Mouse (Mus musculus): ENCODE measurements at regions not wholly inside any gene's neighbourhood (a gene's known extent, or its start where the extent isn't known, plus 50 kb on each side); places are given as distances from the start of the nearest gene placed in this dataset.
A peak's percentile ranks its signal among the peaks of the same experiment; 100 is the strongest.

- H3K4me2 ChIP-seq (replicated peaks; ENCODE audit: low read depth, low read length) = no peak overlapping the region
- peaks cover 32% of the 10 kb centered on the region for H3K27me3 ChIP-seq (ENCODE audit: insufficient read depth, low read length)
- WGBS = 95% methylated on average over 4 of the region's 4 CpGs
- no peak overlapping the region for H3K9ac ChIP-seq (replicated peaks; ENCODE audit: low read length)
- no peaks in the 10 kb centered on the region for H3K4me1 ChIP-seq (ENCODE audit: insufficient read depth, low read length)
- H3K9me3 ChIP-seq (ENCODE audit: low read length) = 0 out of 2 replicates have a peak, but pooled peaks cover 6% of the 10 kb centered on the region
- no peak for ATAC-seq (ENCODE audit: low FRiP score, low TSS enrichment)
- no peak overlapping the region for H3K4me3 ChIP-seq (ENCODE audit: low read length)
- no peaks in the 10 kb centered on the region for H3K36me3 ChIP-seq (ENCODE audit: insufficient read depth, low read length)
- no peak overlapping the region for H3K27ac ChIP-seq (ENCODE audit: low read length)
Observed at GRCm38 (mm10) chr13:55969473-55969872, 133.5 kb upstream of the Pitx1 start.

DNA sequence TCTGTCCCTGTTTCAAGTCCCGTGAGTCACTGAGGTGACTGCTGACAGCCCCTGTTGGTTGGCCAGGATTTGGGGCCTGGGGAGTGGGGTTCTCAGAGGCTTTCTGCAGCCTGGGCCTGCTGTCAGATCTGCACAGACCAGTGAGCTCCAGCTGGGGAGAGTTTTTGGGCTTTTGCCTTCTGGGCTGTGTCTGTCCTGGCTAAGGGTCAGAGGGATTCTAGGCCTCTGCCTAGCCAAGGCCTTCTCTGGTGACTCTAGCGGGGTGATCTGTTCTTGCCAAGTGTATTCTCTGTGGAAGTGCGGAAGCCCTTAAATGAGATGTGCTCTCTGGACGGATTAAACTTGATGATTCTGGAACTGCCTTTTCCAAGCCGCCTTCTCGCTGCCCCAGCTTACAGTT, 131.2 kb upstream of the Pitx1 start:
- H3K4me2 ChIP-seq (replicated peaks; ENCODE audit: low read depth, low read length) = no peak overlapping the region
- peaks cover 46% of the 10 kb centered on the region for H3K27me3 ChIP-seq (ENCODE audit: insufficient read depth, low read length)
- no peak overlapping the region for H3K27ac ChIP-seq (ENCODE audit: low read length)
- ATAC-seq (ENCODE audit: low FRiP score, low TSS enrichment) = no peak
- 0 out of 2 replicates have a peak, but pooled peaks cover 6% of the 10 kb centered on the region for H3K9me3 ChIP-seq (ENCODE audit: low read length)
- WGBS = 95% methylated on average over 6 of the region's 6 CpGs
- H3K36me3 ChIP-seq (ENCODE audit: insufficient read depth, low read length) = no peaks in the 10 kb centered on the region
- H3K4me3 ChIP-seq (ENCODE audit: low read length) = no peak overlapping the region
- H3K9ac ChIP-seq (replicated peaks; ENCODE audit: low read length) = no peak overlapping the region
- peaks cover 9% of the 10 kb centered on the region for H3K4me1 ChIP-seq (ENCODE audit: insufficient read depth, low read length)

GRCm38 (mm10) chr13:55963005-55963620, 127.1 kb upstream of the Pitx1 start:
- WGBS = 2% methylated on average over 22 of the region's 22 CpGs

GRCm38 (mm10) chr13:55962254-55962866, 126.4 kb upstream of the Pitx1 start:
- Histone ChIP-seq H3K27ac (ENCODE audit: low read length) (no peak overlapping the region), H3K27me3 (ENCODE audit: insufficient read depth, low read length) (peaks cover 68% of the 10 kb centered on the region), H3K9me3 (ENCODE audit: low read length) (no peaks in the 10 kb centered on the region), H3K4me2 (replicated peaks; ENCODE audit: low read depth, low read length) (peak overlapping the region; percentile 53), H3K4me3 (ENCODE audit: low read length) (peak overlapping the region; percentile 33; the same call in 1 of the 2 replicates), H3K9ac (replicated peaks; ENCODE audit: low read length) (no peak overlapping the region), H3K4me1 (ENCODE audit: insufficient read depth, low read length) (peaks cover 12% of the 10 kb centered on the region), H3K36me3 (ENCODE audit: insufficient read depth, low read length) (no peaks in the 10 kb centered on the region)
- WGBS = 9% methylated on average over 18 of the region's 18 CpGs
- no peak for ATAC-seq (ENCODE audit: low FRiP score, low TSS enrichment)

More at GRCm38 (mm10) chr13:55963005-55963620, 127.1 kb upstream of the Pitx1 start:
- Histone ChIP-seq H3K27ac (ENCODE audit: low read length) (no peak overlapping the region), H3K9ac (replicated peaks; ENCODE audit: low read length) (no peak overlapping the region), H3K4me2 (replicated peaks; ENCODE audit: low read depth, low read length) (peak overlapping the region; percentile 53), H3K4me1 (ENCODE audit: insufficient read depth, low read length) (peaks cover 12% of the 10 kb centered on the region), H3K27me3 (ENCODE audit: insufficient read depth, low read length) (peaks cover 67% of the 10 kb centered on the region), H3K36me3 (ENCODE audit: insufficient read depth, low read length) (no peaks in the 10 kb centered on the region), H3K4me3 (ENCODE audit: low read length) (peak overlapping the region; percentile 33), H3K9me3 (ENCODE audit: low read length) (no peaks in the 10 kb centered on the region)
- ATAC-seq (ENCODE audit: low FRiP score, low TSS enrichment) = peak; percentile 75

DNA sequence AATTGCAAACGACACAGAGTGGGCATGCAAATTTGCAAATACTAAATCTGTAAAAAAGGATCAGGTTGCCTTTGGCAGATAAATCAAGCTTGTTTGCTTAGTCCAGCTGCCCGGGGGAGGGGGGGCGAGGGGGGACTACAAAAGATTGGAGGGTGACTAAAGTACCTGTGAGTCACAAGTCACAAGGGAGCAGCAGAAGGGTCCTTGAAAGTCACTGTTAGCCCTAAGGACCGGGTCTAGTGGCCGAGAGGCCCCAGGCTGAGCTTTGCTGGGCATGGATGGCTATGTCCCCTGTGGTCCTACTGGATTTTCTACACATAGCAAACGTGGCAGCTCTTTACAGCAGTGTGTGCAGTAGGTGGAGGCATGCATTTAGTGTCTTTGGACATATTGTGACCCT, 118.4 kb upstream of the Pitx1 start:
- no peak overlapping the region for H3K4me2 ChIP-seq (replicated peaks; ENCODE audit: low read depth, low read length)
- ATAC-seq (ENCODE audit: low FRiP score, low TSS enrichment) = no peak

GRCm38 (mm10) chr13:55953426-55953825, 117.4 kb upstream of the Pitx1 start:
- no peaks in the 10 kb centered on the region for H3K36me3 ChIP-seq (ENCODE audit: insufficient read depth, low read length)
- no peak overlapping the region for H3K4me2 ChIP-seq (replicated peaks; ENCODE audit: low read depth, low read length)
- ATAC-seq (ENCODE audit: low FRiP score, low TSS enrichment) = no peak
- no peak overlapping the region for H3K4me3 ChIP-seq (ENCODE audit: low read length)
- 96% methylated on average over 2 of the region's 2 CpGs for WGBS
- peaks cover 21% of the 10 kb centered on the region; the same call in 1 of the 2 replicates for H3K27me3 ChIP-seq (ENCODE audit: insufficient read depth, low read length)
- H3K9me3 ChIP-seq (ENCODE audit: low read length) = no peaks in the 10 kb centered on the region; the same call in 1 of the 2 replicates
- no peak overlapping the region for H3K27ac ChIP-seq (ENCODE audit: low read length)
- H3K4me1 ChIP-seq (ENCODE audit: insufficient read depth, low read length) = no peaks in the 10 kb centered on the region
- H3K9ac ChIP-seq (replicated peaks; ENCODE audit: low read length) = no peak overlapping the region

More for the DNA sequence above, 118.4 kb upstream of the Pitx1 start:
- peaks cover 29% of the 10 kb centered on the region for H3K27me3 ChIP-seq (ENCODE audit: insufficient read depth, low read length)
- H3K4me1 ChIP-seq (ENCODE audit: insufficient read depth, low read length) = no peaks in the 10 kb centered on the region
- H3K4me3 ChIP-seq (ENCODE audit: low read length) = no peak overlapping the region
- no peak overlapping the region for H3K9ac ChIP-seq (replicated peaks; ENCODE audit: low read length)
- no peaks in the 10 kb centered on the region; the same call in 1 of the 2 replicates for H3K9me3 ChIP-seq (ENCODE audit: low read length)
- H3K36me3 ChIP-seq (ENCODE audit: insufficient read depth, low read length) = no peaks in the 10 kb centered on the region
- H3K27ac ChIP-seq (ENCODE audit: low read length) = no peak overlapping the region
- WGBS = 55% methylated on average over 6 of the region's 6 CpGs

- Histone ChIP-seq H3K9me3 (ENCODE audit: low read length) (no peaks in the 10 kb centered on the region; the same call in 1 of the 2 replicates), H3K4me3 (ENCODE audit: low read length) (no peak overlapping the region), H3K27me3 (ENCODE audit: insufficient read depth, low read length) (peaks cover 4% of the 10 kb centered on the region; the same call in 1 of the 2 replicates), H3K27ac (ENCODE audit: low read length) (no peak overlapping the region), H3K4me2 (replicated peaks; ENCODE audit: low read depth, low read length) (no peak overlapping the region), H3K36me3 (ENCODE audit: insufficient read depth, low read length) (no peaks in the 10 kb centered on the region), H3K4me1 (ENCODE audit: insufficient read depth, low read length) (no peaks in the 10 kb centered on the region), H3K9ac (replicated peaks; ENCODE audit: low read length) (no peak overlapping the region)
- ATAC-seq (ENCODE audit: low FRiP score, low TSS enrichment) = no peak
- WGBS = 84% methylated on average over 6 of the region's 6 CpGs
Observed at GRCm38 (mm10) chr13:55950773-55951172, 114.8 kb upstream of the Pitx1 start.

DNA sequence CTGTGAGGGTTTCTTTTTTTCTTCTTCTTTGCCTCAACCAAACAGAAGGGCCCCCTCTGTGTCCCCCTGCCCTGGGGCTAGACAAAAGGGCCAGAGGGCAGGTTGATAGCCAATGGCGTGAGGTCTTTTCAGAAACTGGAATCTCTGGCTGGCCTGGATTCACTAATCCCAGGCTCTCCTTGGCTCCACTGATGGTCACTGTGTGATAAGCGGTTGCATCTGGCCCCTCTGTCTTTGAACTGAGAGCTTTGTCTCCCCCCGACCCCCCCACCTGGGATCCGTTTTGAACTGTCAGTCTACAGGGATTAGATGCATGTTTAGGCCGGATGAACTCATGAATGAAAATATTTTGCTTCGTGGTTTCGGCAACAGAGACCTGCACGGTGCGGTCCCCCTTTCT, 112.6 kb upstream of the Pitx1 start:
- Histone ChIP-seq H3K4me1 (ENCODE audit: insufficient read depth, low read length) (no peaks in the 10 kb centered on the region), H3K9ac (replicated peaks; ENCODE audit: low read length) (no peak overlapping the region), H3K27ac (ENCODE audit: low read length) (no peak overlapping the region), H3K4me2 (replicated peaks; ENCODE audit: low read depth, low read length) (no peak overlapping the region), H3K36me3 (ENCODE audit: insufficient read depth, low read length) (no peaks in the 10 kb centered on the region), H3K4me3 (ENCODE audit: low read length) (no peak overlapping the region), H3K9me3 (ENCODE audit: low read length) (no peaks in the 10 kb centered on the region; the same call in 1 of the 2 replicates), H3K27me3 (ENCODE audit: insufficient read depth, low read length) (no peaks in the 10 kb centered on the region)
- 77% methylated on average over 9 of the region's 9 CpGs for WGBS
- no peak for ATAC-seq (ENCODE audit: low FRiP score, low TSS enrichment)

DNA sequence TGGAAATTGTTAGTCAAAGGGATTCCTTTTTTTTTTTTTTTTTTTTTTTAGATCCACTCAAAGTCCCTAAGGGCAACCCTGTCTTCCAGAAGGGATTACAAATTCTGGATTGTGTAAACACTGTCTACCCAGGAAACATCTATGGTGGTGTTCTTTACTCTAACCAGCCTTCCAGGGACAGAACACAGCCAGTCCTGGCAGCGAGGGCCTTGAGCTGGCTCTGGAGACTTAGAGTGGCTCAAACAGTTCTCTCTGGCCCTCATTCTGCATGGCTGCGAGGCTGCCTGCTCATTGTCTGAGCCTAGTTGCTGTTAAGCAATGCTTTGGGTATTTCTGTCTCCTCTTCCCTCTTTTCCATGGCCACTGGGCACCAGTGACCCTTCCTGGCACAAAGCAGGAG, 112.2 kb upstream of the Pitx1 start:
- Histone ChIP-seq H3K27ac (ENCODE audit: low read length) (no peak overlapping the region), H3K4me2 (replicated peaks; ENCODE audit: low read depth, low read length) (no peak overlapping the region), H3K9me3 (ENCODE audit: low read length) (no peaks in the 10 kb centered on the region; the same call in 1 of the 2 replicates), H3K27me3 (ENCODE audit: insufficient read depth, low read length) (no peaks in the 10 kb centered on the region), H3K36me3 (ENCODE audit: insufficient read depth, low read length) (no peaks in the 10 kb centered on the region), H3K4me3 (ENCODE audit: low read length) (no peak overlapping the region), H3K9ac (replicated peaks; ENCODE audit: low read length) (no peak overlapping the region), H3K4me1 (ENCODE audit: insufficient read depth, low read length) (no peaks in the 10 kb centered on the region)
- no peak for ATAC-seq (ENCODE audit: low FRiP score, low TSS enrichment)
- 77% methylated on average over 2 of the region's 2 CpGs for WGBS

DNA sequence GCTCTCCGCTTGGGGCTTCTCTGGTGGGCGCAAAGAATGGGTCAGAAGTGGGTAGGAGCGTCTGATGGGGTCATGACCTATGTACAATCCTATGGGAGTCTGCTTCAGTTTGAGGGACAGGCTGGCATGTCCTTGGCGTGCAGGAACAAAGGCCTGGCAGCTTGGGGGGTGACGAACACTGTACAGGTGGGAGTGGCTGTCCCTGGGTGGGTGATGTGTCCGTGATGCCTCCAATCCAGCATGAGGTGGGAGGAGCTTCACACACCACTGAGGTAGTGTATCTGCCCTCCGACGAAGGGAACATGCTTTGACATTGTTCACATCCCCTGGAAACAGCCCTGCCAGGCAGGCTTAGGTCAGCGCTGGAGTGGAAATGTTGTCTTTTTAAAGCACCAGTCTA, 101.4 kb upstream of the Pitx1 start:
- Histone ChIP-seq H3K9ac (replicated peaks; ENCODE audit: low read length) (no peak overlapping the region), H3K4me2 (replicated peaks; ENCODE audit: low read depth, low read length) (no peak overlapping the region), H3K27me3 (ENCODE audit: insufficient read depth, low read length) (no peaks in the 10 kb centered on the region), H3K27ac (ENCODE audit: low read length) (no peak overlapping the region), H3K4me3 (ENCODE audit: low read length) (no peak overlapping the region), H3K9me3 (ENCODE audit: low read length) (no peaks in the 10 kb centered on the region), H3K36me3 (ENCODE audit: insufficient read depth, low read length) (no peaks in the 10 kb centered on the region), H3K4me1 (ENCODE audit: insufficient read depth, low read length) (no peaks in the 10 kb centered on the region)
- WGBS = 84% methylated on average over 9 of the region's 9 CpGs
- no peak for ATAC-seq (ENCODE audit: low FRiP score, low TSS enrichment)

Measured in kidney, embryonic 16.5 days (tissue).